Mouse (Mus musculus) ES-E14 (cell line): ENCODE measurements around the gene Cish. TPM values are rescaled to one million over a fixed set of nuclear protein-coding genes. Genes with fewer than 3 reads are reported as not detected.
A peak's percentile ranks its signal among the peaks of the same experiment; 100 is the strongest.

Source experiments
- DNase-seq: peaks from one replicate; pipeline ENCODE4 v3.0.0-alpha.2; 2013; ENCODE audit warnings: low read depth, low spot score
- H3K27ac ChIP-seq: 2 replicates; pipeline ENCODE4 v1.5.1; 2012; ENCODE audit warnings: low read depth, mild to moderate bottlenecking, low read length, moderate library complexity, mixed read lengths; ENCODE audit not compliant: poor library complexity, insufficient read depth, severe bottlenecking
- H3K36me3 ChIP-seq: 2 replicates; pipeline ENCODE4 v1.6.1; 2012; ENCODE audit warnings: mild to moderate bottlenecking, low read length, moderate library complexity, mixed read lengths; ENCODE audit not compliant: control insufficient read depth, poor library complexity, insufficient read depth, severe bottlenecking
- H3K4me1 ChIP-seq, 2 experiments: fragments of 150-350 bp in 1 of 2; sonication (generic) in 1 of 2; 2 replicates each; pipeline ENCODE4 v1.6.1; 2012; ENCODE audit warnings: low read length in 2 of 2, mild to moderate bottlenecking in 1 of 2, mixed read lengths in 1 of 2; ENCODE audit not compliant: control insufficient read depth in 2 of 2, insufficient read depth in 2 of 2, poor library complexity in 1 of 2
- H3K4me3 ChIP-seq, 2 experiments: fragments of 150-350 bp in 1 of 2; sonication (generic) in 1 of 2; 2 replicates each; pipeline ENCODE4 v1.5.1; 2012; ENCODE audit warnings: low read length in 2 of 2, low read depth in 1 of 2, mild to moderate bottlenecking in 1 of 2, mixed read lengths in 1 of 2; ENCODE audit not compliant: insufficient read depth in 1 of 2, poor library complexity in 1 of 2, severe bottlenecking in 1 of 2
- H3K9ac ChIP-seq: 2 replicates; pipeline ENCODE4 v1.6.1; 2012; ENCODE audit warnings: low read depth, mild to moderate bottlenecking, low read length, mixed read lengths; ENCODE audit not compliant: poor library complexity, insufficient read depth, severe bottlenecking
- H3K9me3 ChIP-seq: fragments of 150-350 bp; sonication (generic); 2 replicates; pipeline ENCODE4 v1.6.1; 2012; ENCODE audit warnings: low read depth, mild to moderate bottlenecking, low read length; ENCODE audit not compliant: control insufficient read depth, insufficient read depth
- CHD2 ChIP-seq: IDR thresholded peaks from 2 replicates; pipeline ENCODE4 v1.6.1; 2014; ENCODE audit warnings: mild to moderate bottlenecking, low read depth, low read length, inconsistent platforms
- HCFC1 ChIP-seq: IDR thresholded peaks from 2 replicates; pipeline ENCODE4 v1.6.1; 2012; ENCODE audit warnings: low read length, inconsistent platforms, borderline replicate concordance; ENCODE audit not compliant: insufficient read depth
- MAFK ChIP-seq: IDR thresholded peaks from 2 replicates; pipeline ENCODE4 v1.6.1; 2014; ENCODE audit warnings: mild to moderate bottlenecking, low read depth, low read length, inconsistent platforms; ENCODE audit not compliant: insufficient read depth
- ZC3H11A ChIP-seq: IDR thresholded peaks from 2 replicates; pipeline ENCODE4 v1.6.1; 2012; ENCODE audit warnings: low read depth, mild to moderate bottlenecking, inconsistent platforms, low read length, borderline replicate concordance
- ZNF384 ChIP-seq: IDR thresholded peaks from 2 replicates; pipeline ENCODE4 v1.6.1; 2012; ENCODE audit warnings: low read depth, low read length, inconsistent platforms
- in situ Hi-C, 2 experiments: fragments of 600-800 bp; cut with MboI; formaldehyde crosslinking; loops; one replicate each; pipeline ENCODE4 v1.15.1; 2025; ENCODE audit warnings: low sequenced_read_pairs in 2 of 2, inconsistent platforms in 1 of 2; ENCODE audit not compliant: unreplicated experiment in 2 of 2
- total RNA-seq: library from RNA; depleted of rRNA; stranded (reverse); fragments of 300-350 nt; gene quantifications from 2 replicates; pipeline ENCODE4 v1.2.3, GENCODE M21; 2012

Gene Cish
- total RNA-seq, 1 experiment = 2.5 TPM

- Histone ChIP-seq H3K4me1 (peaks cover 0 to 14% of the 10 kb centered on the region in 2 experiments; a peak in 1 of 4 replicates), H3K9me3 (no peaks in the 10 kb centered on the region), H3K36me3 (peaks cover 3% of the 10 kb centered on the region; the same call in 1 of the 2 replicates), H3K4me3 (no peak overlapping the region), H3K27ac (no peak overlapping the region), H3K9ac (no peak overlapping the region)
- TF ChIP-seq ZC3H11A = no peak
- no peak for TF ChIP-seq HCFC1
- no peak for TF ChIP-seq ZNF384
- no peak for TF ChIP-seq MAFK
- TF ChIP-seq CHD2 = no peak
- DNase-seq = no peak
- in situ Hi-C loops = no loop called here
Observed at GRCm38 (mm10) chr9:107322461-107323050, 26.7 kb downstream of the Cish start.

DNA sequence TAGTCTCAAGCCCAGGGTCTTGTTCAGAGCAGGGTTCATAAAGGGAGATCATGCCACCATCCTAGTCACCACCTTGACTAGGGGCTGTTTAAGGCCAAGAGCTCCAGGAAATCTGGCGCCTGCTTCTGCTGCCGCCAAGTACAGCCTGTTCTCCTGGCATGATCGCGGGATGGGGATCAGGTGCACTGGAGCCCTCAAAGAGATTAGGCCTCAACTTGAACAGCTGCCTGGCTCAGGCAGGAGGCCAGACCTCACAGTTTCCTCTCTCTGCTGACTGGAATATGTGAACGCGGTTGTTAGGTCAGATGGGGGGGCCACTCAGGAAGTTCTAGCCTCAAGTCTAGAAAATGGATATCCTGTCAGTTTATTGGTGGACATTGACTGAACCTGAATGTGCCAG lies 27.7 kb downstream of the Cish start:
- Histone ChIP-seq H3K9me3 (no peaks in the 10 kb centered on the region), H3K4me1 (peaks cover 0 to 21% of the 10 kb centered on the region in 2 experiments; a peak in 1 of 4 replicates), H3K36me3 (peaks cover 9% of the 10 kb centered on the region; the same call in 1 of the 2 replicates), H3K27ac (no peak overlapping the region), H3K9ac (no peak overlapping the region), H3K4me3 (no peak overlapping the region)
- no peak for DNase-seq
- TF ChIP-seq ZC3H11A (no peak), CHD2 (no peak), MAFK (no peak), HCFC1 (no peak)
- in situ Hi-C loops = no loop called here

GRCm38 (mm10) chr9:107324799-107325561 lies 29.2 kb downstream of the Cish start:
- H3K4me3 ChIP-seq = no peak overlapping the region
- no peaks in the 10 kb centered on the region for H3K9me3 ChIP-seq
- H3K9ac ChIP-seq = no peak overlapping the region
- no peak for DNase-seq
- TF ChIP-seq ZNF384 (no peak), ZC3H11A (no peak), HCFC1 (no peak), MAFK (no peak), CHD2 (no peak)
- no peak overlapping the region for H3K27ac ChIP-seq
- H3K36me3 ChIP-seq = peaks cover 15% of the 10 kb centered on the region; the same call in 1 of the 2 replicates
- in situ Hi-C loops = no loop called here
- H3K4me1 ChIP-seq = peaks cover 0 to 28% of the 10 kb centered on the region in 2 experiments; a peak in 1 of 4 replicates

DNA sequence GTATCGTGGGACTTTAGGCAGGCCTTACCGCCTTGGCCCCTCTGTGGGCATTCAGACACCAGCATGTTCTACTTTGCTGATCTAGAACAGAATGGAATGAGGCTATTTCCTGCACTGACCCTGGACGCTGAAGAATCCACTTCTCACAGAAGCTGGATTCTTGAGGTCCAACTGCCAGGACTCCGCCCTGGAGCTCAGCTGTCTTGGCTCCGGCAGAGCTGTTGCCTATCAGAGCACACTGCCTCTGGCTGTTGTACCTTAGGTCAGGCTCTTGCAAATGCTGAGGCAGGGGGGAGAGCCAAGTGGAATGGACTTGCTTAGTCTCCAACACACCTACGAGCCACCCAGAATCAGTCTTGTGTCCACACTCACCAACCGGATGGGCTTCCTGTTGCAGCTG lies 30.1 kb downstream of the Cish start:
- DNase-seq = no peak
- no peaks in the 10 kb centered on the region for H3K9me3 ChIP-seq
- TF ChIP-seq MAFK (no peak), HCFC1 (no peak), ZC3H11A (no peak), CHD2 (no peak), ZNF384 (no peak)
- in situ Hi-C loops = no loop called here
- peaks cover 15% of the 10 kb centered on the region; the same call in 1 of the 2 replicates for H3K36me3 ChIP-seq
- H3K9ac ChIP-seq = no peak overlapping the region
- H3K27ac ChIP-seq = peak overlapping the region; percentile 12; the same call in 1 of the 2 replicates
- H3K4me3 ChIP-seq = no peak overlapping the region
- peaks cover 0 to 28% of the 10 kb centered on the region in 2 experiments; a peak in 1 of 4 replicates for H3K4me1 ChIP-seq
